Mouse (Mus musculus) testis, adult 2 months (tissue): ENCODE results near the gene Ucp2.

Experiments
- CTCF ChIP-seq: fragments of 200-500 bp; IDR thresholded peaks from 2 replicates; pipeline ENCODE4 v1.5.1; 2012; ENCODE audit warnings: low read depth, mild to moderate bottlenecking, inconsistent platforms, low read length, moderate library complexity; ENCODE audit not compliant: control insufficient read depth, insufficient read depth, insufficient replicate concordance
- POLR2A ChIP-seq: fragments of 200-500 bp; IDR thresholded peaks from 2 replicates; pipeline ENCODE4 v1.6.1; 2012; ENCODE audit warnings: low read depth, mild to moderate bottlenecking, inconsistent platforms, low read length, moderate library complexity; ENCODE audit not compliant: control insufficient read depth

DNA sequence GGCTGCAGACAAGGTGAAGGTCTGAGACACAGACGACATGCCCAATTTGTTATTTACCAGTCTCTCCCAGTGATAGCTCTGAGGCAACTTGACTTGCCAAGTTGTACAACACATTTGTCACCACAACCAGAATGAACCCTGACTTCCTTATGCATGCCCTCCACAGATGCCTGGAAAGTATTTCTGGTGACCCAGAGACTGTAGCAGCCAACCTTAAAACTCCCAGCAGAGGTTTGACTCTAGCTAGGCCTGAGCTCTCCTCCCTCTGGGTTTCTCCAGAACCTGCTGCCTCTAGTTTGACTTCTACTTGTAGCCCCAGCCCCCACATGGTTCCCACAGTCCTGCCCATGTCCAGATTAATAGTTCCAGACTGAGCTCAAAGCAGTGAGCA, 21.7 kb upstream of the Ucp2 start:
- TF ChIP-seq CTCF, result no peak
- TF ChIP-seq POLR2A, result no peak
